Mouse (Mus musculus) liver, adult 2 months (tissue): ENCODE measurements around the gene Psmd12.

ENCODE experiments used
- CTCF ChIP-seq: fragments of 200-500 bp; IDR thresholded peaks from 2 replicates; pipeline ENCODE4 v1.5.1; 2011; ENCODE audit warnings: low read depth, low read length, control low read depth
- POLR2A ChIP-seq: fragments of 200-500 bp; IDR thresholded peaks from 2 replicates; pipeline ENCODE4 v1.6.1; 2011; ENCODE audit warnings: low read length, control low read depth; ENCODE audit not compliant: insufficient read depth; ENCODE audit errors: extremely low read depth

- TF ChIP-seq CTCF = no peak
- TF ChIP-seq POLR2A = no peak
Measured at GRCm38 (mm10) chr11:107438140-107438539, 41.1 kb upstream of the Psmd12 start.
